Mouse (Mus musculus): ENCODE results near the gene Stub1. TPM values are rescaled to one million over a fixed set of nuclear protein-coding genes. Genes with fewer than 3 reads are reported as not detected.
A peak's percentile ranks its signal among the peaks of the same experiment; 100 is the strongest.

Stub1 gene
- polyA plus RNA-seq, 1 experiment from 2014 or later: 334 TPM

- H3K4me2 ChIP-seq (ENCODE audit: low read depth): no peak overlapping the region
- no peak for ATAC-seq (ENCODE audit: insufficient read depth, low FRiP score, low TSS enrichment)
- no peak overlapping the region for H3K9ac ChIP-seq (ENCODE audit: low read length)
- no peak overlapping the region for H3K27ac ChIP-seq (ENCODE audit: low read depth, low read length)
- no peak for DNase-seq (ENCODE audit: low spot score)
- H3K4me1 ChIP-seq (ENCODE audit: control insufficient read depth, insufficient read depth, low read length): peaks cover 26% of the 10 kb centered on the region
- H3K36me3 ChIP-seq (ENCODE audit: control insufficient read depth, insufficient read depth, low read length): peaks cover 1% of the 10 kb centered on the region
- no peaks in the 10 kb centered on the region for H3K9me3 ChIP-seq (ENCODE audit: control insufficient read depth, low read length)
- H3K4me3 ChIP-seq (ENCODE audit: low read depth, low read length): no peak overlapping the region
- peaks cover 1% of the 10 kb centered on the region; the same call in 1 of the 2 replicates for H3K27me3 ChIP-seq (ENCODE audit: control insufficient read depth, insufficient read depth, low read length)
- 90% methylated on average over 6 of the region's 6 CpGs for WGBS
These were observed 7.9 kb downstream of the Stub1 start for GRCm38 (mm10) chr17:25825311-25825710.

GRCm38 (mm10) chr17:25824362-25825142 lies 8.7 kb downstream of the Stub1 start:
- peak overlapping the region; percentile 88 for H3K4me2 ChIP-seq (ENCODE audit: low read depth)
- peaks cover 21% of the 10 kb centered on the region for H3K4me1 ChIP-seq (ENCODE audit: control insufficient read depth, insufficient read depth, low read length)
- WGBS: 72% methylated on average over 16 of the region's 17 CpGs

GRCm38 (mm10) chr17:25823452-25823851 lies 9.8 kb downstream of the Stub1 start, which contains the start of gene Wdr24:
TSS of gene Wdr24 (plus strand) at chr17:25823627.
- under 1% methylated on average over 18 of the region's 18 CpGs for WGBS
- H3K4me1 ChIP-seq (ENCODE audit: control insufficient read depth, insufficient read depth, low read length): peaks cover 18% of the 10 kb centered on the region
- H3K9me3 ChIP-seq (ENCODE audit: control insufficient read depth, low read length): no peaks in the 10 kb centered on the region
- peaks cover 20% of the 10 kb centered on the region for H3K27me3 ChIP-seq (ENCODE audit: control insufficient read depth, insufficient read depth, low read length)
- H3K36me3 ChIP-seq (ENCODE audit: control insufficient read depth, insufficient read depth, low read length): no peaks in the 10 kb centered on the region
- H3K27ac ChIP-seq (ENCODE audit: low read depth, low read length): no peak within 1 kb of the TSS
- H3K9ac ChIP-seq (ENCODE audit: low read length): peak within 1 kb of the TSS; percentile 49
- peak; percentile 57; the same call in 1 of the 2 replicates for ATAC-seq (ENCODE audit: insufficient read depth, low FRiP score, low TSS enrichment)
- H3K4me2 ChIP-seq (ENCODE audit: low read depth): peak within 1 kb of the TSS; percentile 88
- H3K4me3 ChIP-seq (ENCODE audit: low read depth, low read length): peak within 1 kb of the TSS; percentile 44
- DNase-seq (ENCODE audit: low spot score): peak; percentile 73

More at GRCm38 (mm10) chr17:25824362-25825142, 8.7 kb downstream of the Stub1 start:
- ATAC-seq (ENCODE audit: insufficient read depth, low FRiP score, low TSS enrichment) (no peak), DNase-seq (ENCODE audit: low spot score) (no peak)
- Histone ChIP-seq H3K36me3 (ENCODE audit: control insufficient read depth, insufficient read depth, low read length) (no peaks in the 10 kb centered on the region), H3K27me3 (ENCODE audit: control insufficient read depth, insufficient read depth, low read length) (peaks cover 9% of the 10 kb centered on the region), H3K9me3 (ENCODE audit: control insufficient read depth, low read length) (no peaks in the 10 kb centered on the region), H3K9ac (ENCODE audit: low read length) (peak overlapping the region; percentile 49), H3K27ac (ENCODE audit: low read depth, low read length) (no peak overlapping the region), H3K4me3 (ENCODE audit: low read depth, low read length) (peak overlapping the region; percentile 44)

- H3K27me3 ChIP-seq (ENCODE audit: control insufficient read depth, insufficient read depth, low read length): peaks cover 30% of the 10 kb centered on the region
- DNase-seq (ENCODE audit: low spot score): no peak
- no peaks in the 10 kb centered on the region for H3K36me3 ChIP-seq (ENCODE audit: control insufficient read depth, insufficient read depth, low read length)
- H3K4me3 ChIP-seq (ENCODE audit: low read depth, low read length): peak overlapping the region; percentile 4; the same call in 1 of the 2 replicates
- H3K27ac ChIP-seq (ENCODE audit: low read depth, low read length): no peak overlapping the region
- H3K4me2 ChIP-seq (ENCODE audit: low read depth): peak overlapping the region; percentile 17; the same call in 1 of the 2 replicates
- peak overlapping the region; percentile 18 for H3K9ac ChIP-seq (ENCODE audit: low read length)
- H3K4me1 ChIP-seq (ENCODE audit: control insufficient read depth, insufficient read depth, low read length): peaks cover 4% of the 10 kb centered on the region
- no peak for ATAC-seq (ENCODE audit: insufficient read depth, low FRiP score, low TSS enrichment)
- WGBS: 5% methylated on average over 46 of the region's 46 CpGs
- H3K9me3 ChIP-seq (ENCODE audit: control insufficient read depth, low read length): no peaks in the 10 kb centered on the region
These were observed 14.1 kb downstream of the Stub1 start for GRCm38 (mm10) chr17:25818851-25819780.

- H3K27me3 ChIP-seq (ENCODE audit: control insufficient read depth, insufficient read depth, low read length): peaks cover 30% of the 10 kb centered on the region
These were observed 15.5 kb downstream of the Stub1 start for GRCm38 (mm10) chr17:25817662-25818061.

GRCm38 (mm10) chr17:25813471-25813870 lies 19.7 kb downstream of the Stub1 start:
- WGBS: 3% methylated on average over 20 of the region's 20 CpGs
- Histone ChIP-seq H3K27me3 (ENCODE audit: control insufficient read depth, insufficient read depth, low read length) (peaks cover 10% of the 10 kb centered on the region), H3K9me3 (ENCODE audit: control insufficient read depth, low read length) (no peaks in the 10 kb centered on the region), H3K9ac (ENCODE audit: low read length) (no peak overlapping the region), H3K36me3 (ENCODE audit: control insufficient read depth, insufficient read depth, low read length) (no peaks in the 10 kb centered on the region), H3K4me3 (ENCODE audit: low read depth, low read length) (no peak overlapping the region), H3K4me1 (ENCODE audit: control insufficient read depth, insufficient read depth, low read length) (peaks cover 6% of the 10 kb centered on the region), H3K27ac (ENCODE audit: low read depth, low read length) (no peak overlapping the region), H3K4me2 (ENCODE audit: low read depth) (0 out of 2 replicates have a peak overlapping the region, but pooled peaks have one; percentile 14)
- DNase-seq (ENCODE audit: low spot score): peak; percentile 85
- no peak for ATAC-seq (ENCODE audit: insufficient read depth, low FRiP score, low TSS enrichment)

More at GRCm38 (mm10) chr17:25817662-25818061, 15.5 kb downstream of the Stub1 start:
- Histone ChIP-seq H3K4me2 (ENCODE audit: low read depth) (no peak overlapping the region), H3K27ac (ENCODE audit: low read depth, low read length) (no peak overlapping the region), H3K9me3 (ENCODE audit: control insufficient read depth, low read length) (no peaks in the 10 kb centered on the region), H3K4me3 (ENCODE audit: low read depth, low read length) (no peak overlapping the region), H3K4me1 (ENCODE audit: control insufficient read depth, insufficient read depth, low read length) (no peaks in the 10 kb centered on the region), H3K36me3 (ENCODE audit: control insufficient read depth, insufficient read depth, low read length) (no peaks in the 10 kb centered on the region), H3K9ac (ENCODE audit: low read length) (no peak overlapping the region)
- WGBS: 85% methylated on average over 11 of the region's 11 CpGs
- ATAC-seq (ENCODE audit: insufficient read depth, low FRiP score, low TSS enrichment): no peak
- DNase-seq (ENCODE audit: low spot score): no peak

GRCm38 (mm10) chr17:25810890-25811289 lies 22.3 kb downstream of the Stub1 start:
- ATAC-seq (ENCODE audit: insufficient read depth, low FRiP score, low TSS enrichment): no peak
- H3K9me3 ChIP-seq (ENCODE audit: control insufficient read depth, low read length): no peaks in the 10 kb centered on the region
- peaks cover 11% of the 10 kb centered on the region for H3K4me1 ChIP-seq (ENCODE audit: control insufficient read depth, insufficient read depth, low read length)
- no peaks in the 10 kb centered on the region for H3K36me3 ChIP-seq (ENCODE audit: control insufficient read depth, insufficient read depth, low read length)
- no peak overlapping the region for H3K9ac ChIP-seq (ENCODE audit: low read length)
- DNase-seq (ENCODE audit: low spot score): no peak
- H3K27me3 ChIP-seq (ENCODE audit: control insufficient read depth, insufficient read depth, low read length): no peaks in the 10 kb centered on the region
- no peak overlapping the region for H3K4me3 ChIP-seq (ENCODE audit: low read depth, low read length)
- WGBS: 75% methylated on average over 4 of the region's 4 CpGs
- no peak overlapping the region for H3K4me2 ChIP-seq (ENCODE audit: low read depth)
- H3K27ac ChIP-seq (ENCODE audit: low read depth, low read length): no peak overlapping the region

- Histone ChIP-seq H3K4me3 (ENCODE audit: low read depth, low read length) (peak overlapping the region; percentile 52), H3K4me2 (ENCODE audit: low read depth) (peak overlapping the region; percentile 81), H3K27ac (ENCODE audit: low read depth, low read length) (peak overlapping the region; percentile 87), H3K27me3 (ENCODE audit: control insufficient read depth, insufficient read depth, low read length) (no peaks in the 10 kb centered on the region), H3K36me3 (ENCODE audit: control insufficient read depth, insufficient read depth, low read length) (no peaks in the 10 kb centered on the region), H3K9me3 (ENCODE audit: control insufficient read depth, low read length) (no peaks in the 10 kb centered on the region), H3K4me1 (ENCODE audit: control insufficient read depth, insufficient read depth, low read length) (peaks cover 11% of the 10 kb centered on the region), H3K9ac (ENCODE audit: low read length) (peak overlapping the region; percentile 88)
- 2% methylated on average over 24 of the region's 25 CpGs for WGBS
- ATAC-seq (ENCODE audit: insufficient read depth, low FRiP score, low TSS enrichment): peak; percentile 68
- peak; percentile 48 for DNase-seq (ENCODE audit: low spot score)
These were observed 23.4 kb downstream of the Stub1 start for GRCm38 (mm10) chr17:25809606-25810340.

Data from neural tube, embryonic 11.5 days (tissue).